7 mouse cellular contexts compared by ENCODE assay signal in genomic region chr4:155222552-155222840, GRCm38 (mm10). TPM values are rescaled to one million over a fixed set of nuclear protein-coding genes. Genes with fewer than 3 reads are reported as not detected.
DNase-seq lines count a peak whose midpoint lies in the region; ATAC-seq lines count a peak whose summit lies in the region.

Ski (minus strand) TSS chr4:155222592.

- DNase-seq in urinary bladder, adult 2 months (ENCODE audit: low spot score), result no peak
- no peak for DNase-seq in urinary bladder, adult 18-20 months (ENCODE audit: low spot score in 2 of 2)
- DNase-seq in forebrain, embryonic 14.5 days (ENCODE audit: low spot score), result no peak
- DNase-seq in cerebellum, adult 9-10 months, result no peak
- no peak for DNase-seq in frontal cortex, postnatal 25 days (ENCODE audit: low spot score in 2 of 2)

- H3K4me3 ChIP-seq in forebrain, embryonic 14.5 days (ENCODE audit: low read depth, low read length), result peak within 1 kb of the TSS; percentile 80
- peak within 1 kb of the TSS; percentile 93 for H3K4me3 ChIP-seq in hindbrain, embryonic 13.5 days
- peak within 1 kb of the TSS; percentile 66 for H3K4me3 ChIP-seq in liver, embryonic 15.5 days (replicated peaks)

- no peaks in the 10 kb centered on the region for H3K36me3 ChIP-seq in forebrain, embryonic 14.5 days (ENCODE audit: control insufficient read depth, insufficient read depth, low read length)
- no peaks in the 10 kb centered on the region for H3K36me3 ChIP-seq in hindbrain, embryonic 13.5 days
- no peaks in the 10 kb centered on the region for H3K36me3 ChIP-seq in liver, embryonic 15.5 days (replicated peaks)

- no peaks in the 10 kb centered on the region for H3K9me3 ChIP-seq in forebrain, embryonic 14.5 days (replicated peaks; ENCODE audit: control insufficient read depth, low read length)
- H3K9me3 ChIP-seq in hindbrain, embryonic 13.5 days, result no peaks in the 10 kb centered on the region
- H3K9me3 ChIP-seq in liver, embryonic 15.5 days (replicated peaks), result no peaks in the 10 kb centered on the region

- peak within 1 kb of the TSS; percentile 94 for H3K27ac ChIP-seq in forebrain, embryonic 14.5 days (ENCODE audit: low read depth, low read length)
- peak within 1 kb of the TSS; percentile 95 for H3K27ac ChIP-seq in hindbrain, embryonic 13.5 days
- H3K27ac ChIP-seq in liver, embryonic 15.5 days (replicated peaks), result peak within 1 kb of the TSS; percentile 89

- no CpG with 5 or more reads among the region's 63 CpGs for WGBS in forebrain, embryonic 14.5 days
- WGBS in hindbrain, embryonic 13.5 days, result 0% methylated on average over 11 of the region's 63 CpGs
- 0% methylated on average over 18 of the region's 63 CpGs for WGBS in liver, embryonic 15.5 days (ENCODE audit: insufficient replicate concordance)

- peak within 1 kb of the TSS; percentile 93 for H3K9ac ChIP-seq in forebrain, embryonic 14.5 days (ENCODE audit: low read length)
- H3K9ac ChIP-seq in hindbrain, embryonic 13.5 days, result peak within 1 kb of the TSS; percentile 98
- H3K9ac ChIP-seq in liver, embryonic 15.5 days, result peak within 1 kb of the TSS; percentile 73

- no peaks in the 10 kb centered on the region for H3K27me3 ChIP-seq in forebrain, embryonic 14.5 days (replicated peaks; ENCODE audit: control insufficient read depth, insufficient read depth, low read length)
- H3K27me3 ChIP-seq in hindbrain, embryonic 13.5 days, result 0 out of 2 replicates have a peak, but pooled peaks cover 3% of the 10 kb centered on the region
- H3K27me3 ChIP-seq in liver, embryonic 15.5 days, result peaks cover 84% of the 10 kb centered on the region

- H3K4me1 ChIP-seq in forebrain, embryonic 14.5 days (ENCODE audit: control insufficient read depth, insufficient read depth, low read length), result peaks cover 33% of the 10 kb centered on the region
- peaks cover 51% of the 10 kb centered on the region for H3K4me1 ChIP-seq in hindbrain, embryonic 13.5 days (replicated peaks)
- peaks cover 61% of the 10 kb centered on the region for H3K4me1 ChIP-seq in liver, embryonic 15.5 days (replicated peaks)

- H3K4me2 ChIP-seq in forebrain, embryonic 14.5 days (ENCODE audit: low read length), result peak within 1 kb of the TSS; percentile 99
- peak within 1 kb of the TSS; percentile 100 for H3K4me2 ChIP-seq in hindbrain, embryonic 13.5 days
- H3K4me2 ChIP-seq in liver, embryonic 15.5 days, result peak within 1 kb of the TSS; percentile 92

- no peak for ATAC-seq in forebrain, embryonic 14.5 days
- ATAC-seq in hindbrain, embryonic 13.5 days (ENCODE audit: low FRiP score), result no peak
- no peak for ATAC-seq in liver, embryonic 15.5 days (ENCODE audit: insufficient read depth)

RNA-seq across cellular contexts. Expression of gene Ski, which starts in this region (rescaled TPM):
- 43.6 and 67.2 TPM in 2 replicates for polyA plus RNA-seq in urinary bladder, adult 2 months (2012; rRNA removed)
- polyA plus RNA-seq in forebrain, embryonic 14.5 days (2014; fragmentation: Nextera tagmentation; extraction: Ambion mirVana), result 16.2 and 17.1 TPM in 2 replicates
- 10.3 and 10.4 TPM in 2 replicates for polyA plus RNA-seq in hindbrain, embryonic 13.5 days (2015; fragmentation: Nextera tagmentation; extraction: Ambion mirVana)
- 2.1 and 2.6 TPM in 2 replicates for polyA plus RNA-seq in liver, embryonic 15.5 days (2015; fragmentation: Nextera tagmentation; extraction: Ambion mirVana)
